Mouse (Mus musculus) thymus, postnatal 36 days (tissue): ENCODE data around the gene Atox1.

Source experiments
- DNase-seq, 2 experiments: peaks; one replicate each; pipeline ENCODE4 v3.0.0; 2022; ENCODE audit warnings: mixed read lengths in 2 of 2

Gene Atox1

GRCm38 (mm10) chr11:55412034-55412433, 49.0 kb downstream of the Atox1 start:
- no peak for DNase-seq

GRCm38 (mm10) chr11:55410502-55410901, 50.5 kb downstream of the Atox1 start:
- DNase-seq: no peak

- DNase-seq: no peak
Measured at GRCm38 (mm10) chr11:55410005-55410404, 51.0 kb downstream of the Atox1 start.

GRCm38 (mm10) chr11:55407133-55407532, 53.9 kb downstream of the Atox1 start:
- DNase-seq: no peak

- no peak for DNase-seq
Measured at GRCm38 (mm10) chr11:55405601-55406469, 55.2 kb downstream of the Atox1 start.

- no peak for DNase-seq
Measured at GRCm38 (mm10) chr11:55404659-55405457, 56.2 kb downstream of the Atox1 start.

GRCm38 (mm10) chr11:55400863-55401262, 60.2 kb downstream of the Atox1 start:
- DNase-seq: no peak

- DNase-seq: no peak
Measured at GRCm38 (mm10) chr11:55398371-55398770, 62.7 kb downstream of the Atox1 start.

GRCm38 (mm10) chr11:55397441-55397840, 63.6 kb downstream of the Atox1 start:
- no peak for DNase-seq

GRCm38 (mm10) chr11:55397036-55397435, 64.0 kb downstream of the Atox1 start:
- DNase-seq: no peak
